Mouse (Mus musculus) CH12.LX (cell line): ENCODE measurements at regions not wholly inside any gene's neighbourhood (a gene's known extent, or its start where the extent isn't known, plus 50 kb on each side); places are given as distances from the start of the nearest gene placed in this dataset.

Experiments
- DNase-seq: peaks from one replicate; pipeline ENCODE4 v3.0.0-alpha.2; 2013; ENCODE audit errors: extremely low read depth
- H3K27ac ChIP-seq: 2 replicates; pipeline ENCODE4 v1.5.1; 2012; ENCODE audit warnings: low read depth, mild to moderate bottlenecking, control low read depth, moderate library complexity; ENCODE audit not compliant: insufficient read depth
- H3K27me3 ChIP-seq: replicated peaks from 2 replicates; pipeline ENCODE3; 2012; ENCODE audit warnings: inconsistent platforms
- H3K36me3 ChIP-seq, 2 experiments: replicated peaks in 1 of 2; 2 replicates each; pipeline versions ENCODE3 to v1.6.1; 2012; ENCODE audit warnings: inconsistent platforms in 1 of 2, low read length in 1 of 2, mild to moderate bottlenecking in 1 of 2, mixed read lengths in 1 of 2, moderate library complexity in 1 of 2; ENCODE audit not compliant: control insufficient read depth in 1 of 2, insufficient read depth in 1 of 2
- H3K4me1 ChIP-seq, 2 experiments: 2 replicates each; pipeline ENCODE4 v1.6.1; 2012; ENCODE audit warnings: inconsistent platforms in 1 of 2, moderate library complexity in 1 of 2; ENCODE audit not compliant: insufficient read depth in 2 of 2, control insufficient read depth in 1 of 2
- H3K4me2 ChIP-seq: 2 replicates; pipeline ENCODE4 v1.6.1; 2012; ENCODE audit warnings: low read depth, mild to moderate bottlenecking, control low read depth; ENCODE audit not compliant: poor library complexity, insufficient read depth, severe bottlenecking
- H3K4me3 ChIP-seq, 3 experiments: fragments of 150-350 bp in 1 of 3; sonication (generic) in 1 of 3; replicated peaks in 1 of 3; 2 replicates each; pipeline versions ENCODE3 to v1.5.1; 2011 to 2012; ENCODE audit warnings: low read depth in 2 of 3, low read length in 2 of 3, mild to moderate bottlenecking in 2 of 3, moderate library complexity in 2 of 3, control low read depth in 1 of 3, improper control_type of control experiment in 1 of 3, inconsistent platforms in 1 of 3, mixed read lengths in 1 of 3; ENCODE audit not compliant: poor library complexity in 1 of 3
- H3K79me2 ChIP-seq: replicated peaks from 2 replicates; pipeline ENCODE4 v1.6.1; 2012; ENCODE audit warnings: mild to moderate bottlenecking, moderate library complexity; ENCODE audit not compliant: control insufficient read depth, poor library complexity, insufficient read depth, severe bottlenecking; ENCODE audit errors: extremely low read depth
- H3K9ac ChIP-seq: 2 replicates; pipeline ENCODE4 v1.6.1; 2012; ENCODE audit warnings: low read depth, mild to moderate bottlenecking, control low read depth, moderate library complexity; ENCODE audit not compliant: insufficient read depth
- H3K9me3 ChIP-seq: replicated peaks from 2 replicates; pipeline ENCODE3; 2012; ENCODE audit warnings: low read length, inconsistent platforms, mixed read lengths
- BHLHE40 ChIP-seq: IDR thresholded peaks from 2 replicates; pipeline ENCODE4 v1.6.1; 2011; ENCODE audit warnings: mild to moderate bottlenecking, low read depth, low read length, improper control_type of control experiment
- CHD1 ChIP-seq: IDR thresholded peaks from 2 replicates; pipeline ENCODE4 v1.6.1; 2012; ENCODE audit warnings: low read depth, low read length, improper control_type of control experiment, inconsistent platforms
- CHD2 ChIP-seq: IDR thresholded peaks from 2 replicates; pipeline ENCODE4 v1.6.1; 2011; ENCODE audit warnings: low read length, improper control_type of control experiment
- CTCF ChIP-seq, 2 experiments: IDR thresholded peaks in 1 of 2; conservative IDR thresholded peaks in 1 of 2; 2 replicates each; pipeline ENCODE4 v1.5.1; 2011 to 2012; ENCODE audit warnings: low read depth in 2 of 2, low read length in 2 of 2, improper control_type of control experiment in 1 of 2, inconsistent platforms in 1 of 2, mild to moderate bottlenecking in 1 of 2, moderate library complexity in 1 of 2
- E2F4 ChIP-seq: IDR thresholded peaks from 2 replicates; pipeline ENCODE4 v1.6.1; 2011; ENCODE audit warnings: low read depth, low read length, improper control_type of control experiment; ENCODE audit not compliant: insufficient replicate concordance
- EP300 ChIP-seq: IDR thresholded peaks from 2 replicates; pipeline ENCODE4 v1.6.1; 2011; ENCODE audit warnings: low read length, improper control_type of control experiment
- KAT2A ChIP-seq: IDR thresholded peaks from 2 replicates; pipeline ENCODE4 v1.6.1; 2012; ENCODE audit warnings: low read length, improper control_type of control experiment, inconsistent platforms; ENCODE audit not compliant: insufficient replicate concordance
- MAFK ChIP-seq: IDR thresholded peaks from 2 replicates; pipeline ENCODE4 v1.6.1; 2011; ENCODE audit warnings: low read length, improper control_type of control experiment; ENCODE audit not compliant: insufficient replicate concordance
- MAX ChIP-seq: IDR thresholded peaks from 2 replicates; pipeline ENCODE4 v1.6.1; 2011; ENCODE audit warnings: low read length, improper control_type of control experiment
- MXI1 ChIP-seq: IDR thresholded peaks from 2 replicates; pipeline ENCODE4 v1.6.1; 2011; ENCODE audit warnings: mild to moderate bottlenecking, low read depth, low read length, improper control_type of control experiment
- PAX5 ChIP-seq: IDR thresholded peaks from 2 replicates; pipeline ENCODE4 v1.6.1; 2012; ENCODE audit warnings: low read length, inconsistent platforms, mixed read lengths
- POLR2A ChIP-seq: IDR thresholded peaks from 2 replicates; pipeline ENCODE4 v1.6.1; 2011; ENCODE audit warnings: low read depth, mild to moderate bottlenecking, improper control_type of control experiment, low read length
- POLR2AphosphoS2 ChIP-seq: IDR thresholded peaks from 2 replicates; pipeline ENCODE4 v1.6.1; 2011; ENCODE audit warnings: low read depth, low read length, improper control_type of control experiment
- SMC3 ChIP-seq: IDR thresholded peaks from 2 replicates; pipeline ENCODE4 v1.6.1; 2011; ENCODE audit warnings: low read depth, low read length, improper control_type of control experiment
- TBP ChIP-seq: conservative IDR thresholded peaks from 2 replicates; pipeline ENCODE4 v1.6.1; 2011; ENCODE audit warnings: low read depth, low read length, improper control_type of control experiment
- TCF12 ChIP-seq: IDR thresholded peaks from 2 replicates; pipeline ENCODE4 v1.6.1; 2014; ENCODE audit warnings: low read depth, mild to moderate bottlenecking, inconsistent platforms, low read length, improper control_type of control experiment
- USF2 ChIP-seq: conservative IDR thresholded peaks from 2 replicates; pipeline ENCODE4 v1.6.1; 2011; ENCODE audit warnings: low read depth, low read length, improper control_type of control experiment
- ZC3H11A ChIP-seq: IDR thresholded peaks from 2 replicates; pipeline ENCODE4 v1.6.1; 2012; ENCODE audit warnings: low read depth, mild to moderate bottlenecking, inconsistent platforms, low read length, improper control_type of control experiment
- ZMIZ1 ChIP-seq: IDR thresholded peaks from 2 replicates; pipeline ENCODE4 v1.6.1; 2012; ENCODE audit warnings: low read depth, mild to moderate bottlenecking, inconsistent platforms, low read length, improper control_type of control experiment
- ZNF384 ChIP-seq: IDR thresholded peaks from 2 replicates; pipeline ENCODE4 v1.6.1; 2012; ENCODE audit warnings: low read depth, low read length, improper control_type of control experiment, inconsistent platforms
- dilution Hi-C: fragments of 300-500 bp; cut with MboI; formaldehyde crosslinking; loops from 2 replicates; pipeline ENCODE4 v1.14.3; 2020; ENCODE audit warnings: low sequenced_read_pairs; ENCODE audit not compliant: extremely low pct_unique_long_range_greater_than_20kb, extremely low pct_ligation_motif_present
- in situ Hi-C: fragments of 300-500 bp; cut with MboI; formaldehyde crosslinking; loops from 3 replicates; pipeline ENCODE4 v1.14.3; 2019; ENCODE audit warnings: low sequenced_read_pairs, low pct_ligation_motif_present, low pct_unique_long_range_greater_than_20kb, mixed read lengths

GRCm38 (mm10) chr4:22986763-22987468 lies 498.8 kb upstream of the Pou3f2 start:
- H3K9ac ChIP-seq, result no peak overlapping the region
- DNase-seq, result no peak
- in situ Hi-C loops, result no loop called here
- peaks cover 0 to 11% of the 10 kb centered on the region in 2 experiments; a peak in 1 of 4 replicates for H3K4me1 ChIP-seq
- no peaks in the 10 kb centered on the region for H3K27me3 ChIP-seq
- H3K27ac ChIP-seq, result no peak overlapping the region
- TF ChIP-seq SMC3 (no peak), ZMIZ1 (no peak)
- no peaks in the 10 kb centered on the region for H3K36me3 ChIP-seq
- H3K9me3 ChIP-seq, result no peaks in the 10 kb centered on the region
- H3K4me2 ChIP-seq, result no peak overlapping the region
- dilution Hi-C loops, result no loop called here
- H3K79me2 ChIP-seq, result no peaks in the 10 kb centered on the region
- no peak overlapping the region for H3K4me3 ChIP-seq

- no peaks in the 10 kb centered on the region for H3K4me1 ChIP-seq
- dilution Hi-C loops, result no loop called here
- H3K36me3 ChIP-seq, result no peaks in the 10 kb centered on the region
- no peak overlapping the region for H3K4me2 ChIP-seq
- no peak overlapping the region for H3K27ac ChIP-seq
- H3K4me3 ChIP-seq, result no peak overlapping the region
- TF ChIP-seq CHD1 (no peak), TBP (no peak), MXI1 (no peak), POLR2AphosphoS2 (no peak), MAFK (no peak), ZNF384 (no peak), BHLHE40 (no peak), PAX5 (no peak), CTCF (conservative IDR thresholded peaks at IDR 0.05 in 1 of 2, IDR thresholded peaks at IDR 0.05 in 1 of 2; ENCODE audit: low read depth in 2 of 2, low read length in 2 of 2) (no peak), ZC3H11A (no peak), MAX (no peak), KAT2A (no peak), POLR2A (no peak), CHD2 (no peak), USF2 (no peak), EP300 (no peak), TCF12 (no peak), E2F4 (no peak), ZMIZ1 (no peak)
- no peaks in the 10 kb centered on the region for H3K79me2 ChIP-seq
- H3K27me3 ChIP-seq, result no peaks in the 10 kb centered on the region
- no peaks in the 10 kb centered on the region for H3K9me3 ChIP-seq
- in situ Hi-C loops, result no loop called here
- no peak for DNase-seq
- no peak overlapping the region for H3K9ac ChIP-seq
Observed at GRCm38 (mm10) chr4:22973585-22974116, 485.5 kb upstream of the Pou3f2 start.
